Mouse (Mus musculus) small intestine, adult 2 months (tissue): ENCODE results near the gene Dcaf17.

Experiments
- CTCF ChIP-seq: fragments of 200-500 bp; IDR thresholded peaks from 2 replicates; pipeline ENCODE4 v1.5.1; 2012; ENCODE audit warnings: low read depth, mild to moderate bottlenecking, control low read depth, inconsistent platforms, low read length, moderate library complexity, mixed read lengths; ENCODE audit not compliant: insufficient replicate concordance, insufficient read length; ENCODE audit errors: extremely low read depth
- POLR2A ChIP-seq: fragments of 200-500 bp; IDR thresholded peaks from 2 replicates; pipeline ENCODE4 v1.6.1; 2012; ENCODE audit warnings: low read depth, mild to moderate bottlenecking, control low read depth, inconsistent platforms, low read length, moderate library complexity

DNA sequence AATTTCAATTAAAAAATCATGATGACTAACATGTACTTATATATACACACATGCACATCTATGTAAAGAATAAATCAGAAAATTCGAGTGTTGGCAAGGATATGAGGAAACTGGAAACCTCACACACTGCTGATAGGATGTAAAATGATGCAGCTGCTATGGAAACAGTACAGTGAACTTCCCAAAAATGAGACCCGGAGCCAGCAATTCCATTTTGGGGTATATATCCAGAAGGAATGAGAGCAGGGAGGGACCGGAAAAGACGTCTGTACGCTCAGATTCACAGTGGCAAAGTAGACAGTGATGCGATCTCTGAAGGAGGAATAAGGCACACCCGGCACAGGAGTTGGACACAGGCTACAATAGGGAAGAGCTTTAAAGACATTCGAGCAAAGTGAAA is 34.5 kb upstream of the Dcaf17 start:
- TF ChIP-seq CTCF (no peak), POLR2A (no peak)
